Mouse (Mus musculus) MEL (cell line): ENCODE measurements around the gene Prdx4.
A peak's percentile ranks its signal among the peaks of the same experiment; 100 is the strongest.

Experiments used
- CHD1 ChIP-seq: IDR thresholded peaks from 2 replicates; pipeline ENCODE4 v1.6.1; 2012; ENCODE audit warnings: low read depth, mild to moderate bottlenecking, inconsistent platforms, low read length, improper control_type of control experiment
- CHD2 ChIP-seq: IDR thresholded peaks from 2 replicates; pipeline ENCODE4 v1.6.1; 2011; ENCODE audit warnings: low read length, improper control_type of control experiment
- CTCF ChIP-seq, 3 experiments: IDR thresholded peaks in 2 of 3; conservative IDR thresholded peaks in 1 of 3; 2 replicates each; pipeline ENCODE4 v1.5.1; 2011 to 2012; ENCODE audit warnings: low read length in 3 of 3, low read depth in 2 of 3, mild to moderate bottlenecking in 2 of 3, improper control_type of control experiment in 1 of 3, inconsistent platforms in 1 of 3, mixed read lengths in 1 of 3, moderate library complexity in 1 of 3; ENCODE audit not compliant: control insufficient read depth in 1 of 3, insufficient read depth in 1 of 3, poor library complexity in 1 of 3, severe bottlenecking in 1 of 3
- HCFC1 ChIP-seq: IDR thresholded peaks from 2 replicates; pipeline ENCODE4 v1.6.1; 2012; ENCODE audit warnings: low read depth, mild to moderate bottlenecking, inconsistent platforms, low read length, improper control_type of control experiment, moderate library complexity
- JUND ChIP-seq: IDR thresholded peaks from 2 replicates; pipeline ENCODE4 v1.6.1; 2011; ENCODE audit warnings: low read depth, mild to moderate bottlenecking, improper control_type of control experiment, low read length
- MAX ChIP-seq: IDR thresholded peaks from 2 replicates; pipeline ENCODE4 v1.6.1; 2011; ENCODE audit warnings: low read length, improper control_type of control experiment
- MAZ ChIP-seq: IDR thresholded peaks from 2 replicates; pipeline ENCODE4 v1.6.1; 2012; ENCODE audit warnings: low read depth, mild to moderate bottlenecking, inconsistent platforms, low read length, improper control_type of control experiment
- MEF2A ChIP-seq: IDR thresholded peaks from 2 replicates; pipeline ENCODE4 v1.6.1; 2014; ENCODE audit warnings: low read depth, mild to moderate bottlenecking, inconsistent platforms, low read length, improper control_type of control experiment; ENCODE audit not compliant: poor library complexity, insufficient replicate concordance, severe bottlenecking; ENCODE audit errors: extremely low read depth
- POLR2A ChIP-seq, 2 experiments: IDR thresholded peaks; 2 replicates each; pipeline ENCODE4 v1.6.1; 2011 to 2012; ENCODE audit warnings: low read length in 2 of 2, mild to moderate bottlenecking in 2 of 2, control low read depth in 1 of 2, improper control_type of control experiment in 1 of 2, low read depth in 1 of 2, moderate library complexity in 1 of 2; ENCODE audit not compliant: control insufficient read depth in 1 of 2, insufficient read depth in 1 of 2, poor library complexity in 1 of 2
- SIN3A ChIP-seq: IDR thresholded peaks from 2 replicates; pipeline ENCODE4 v1.6.1; 2012; ENCODE audit warnings: low read length, improper control_type of control experiment, inconsistent platforms
- USF1 ChIP-seq: IDR thresholded peaks from 2 replicates; pipeline ENCODE4 v1.6.1; 2014; ENCODE audit warnings: low read depth, mild to moderate bottlenecking, inconsistent platforms, low read length, improper control_type of control experiment, moderate library complexity
- USF2 ChIP-seq, 2 experiments: IDR thresholded peaks; 2 replicates each; pipeline ENCODE4 v1.6.1; 2011 to 2012; ENCODE audit warnings: improper control_type of control experiment in 2 of 2, low read length in 2 of 2, borderline replicate concordance in 1 of 2, inconsistent platforms in 1 of 2, low read depth in 1 of 2, mild to moderate bottlenecking in 1 of 2; ENCODE audit not compliant: insufficient read depth in 1 of 2
- ZMIZ1 ChIP-seq: IDR thresholded peaks from 2 replicates; pipeline ENCODE4 v1.6.1; 2012; ENCODE audit warnings: low read depth, mild to moderate bottlenecking, inconsistent platforms, low read length, improper control_type of control experiment, moderate library complexity

GRCm38 (mm10) chrX:155280427-155281044, 60.0 kb downstream of the Prdx4 start:
- TF ChIP-seq CHD1 (no peak), USF1 (no peak), ZMIZ1 (no peak), CTCF (IDR thresholded peaks at IDR 0.05 in 2 of 3, conservative IDR thresholded peaks at IDR 0.05 in 1 of 3; ENCODE audit: control insufficient read depth in 1 of 3, insufficient read depth in 1 of 3, low read depth in 2 of 3, low read length in 3 of 3, poor library complexity in 1 of 3, severe bottlenecking in 1 of 3) (no peak), SIN3A (peak; percentile 23; the same call in 1 of the 2 replicates), JUND (no peak), HCFC1 (no peak), CHD2 (no peak), POLR2A (IDR thresholded peaks at IDR 0.05; ENCODE audit: control insufficient read depth in 1 of 2, insufficient read depth in 1 of 2, low read depth in 1 of 2, low read length in 2 of 2, poor library complexity in 1 of 2) (no peak), USF2 (IDR thresholded peaks at IDR 0.05; ENCODE audit: borderline replicate concordance in 1 of 2, insufficient read depth in 1 of 2, low read depth in 1 of 2, low read length in 2 of 2) (no peak), MEF2A (no peak), MAZ (no peak), MAX (peak; percentile 49; the same call in 1 of the 2 replicates)
